Mouse (Mus musculus) MEL (cell line): ENCODE results near the gene Thsd7a. TPM values are rescaled to one million over a fixed set of nuclear protein-coding genes. Genes with fewer than 3 reads are reported as not detected.

Source experiments
- DNase-seq: peaks from one replicate; pipeline ENCODE4 v3.0.0; 2011; ENCODE audit warnings: low read depth, low spot score
- H3K27ac ChIP-seq: 2 replicates; pipeline ENCODE4 v1.5.1; 2012; ENCODE audit warnings: low read depth, mild to moderate bottlenecking, control low read depth, low read length, moderate library complexity; ENCODE audit not compliant: control insufficient read depth
- H3K27me3 ChIP-seq, 2 experiments: fragments of 150-350 bp in 1 of 2; sonication (generic) in 1 of 2; 2 replicates each; pipeline ENCODE4 v1.6.1; 2012; ENCODE audit warnings: low read length in 2 of 2, mild to moderate bottlenecking in 2 of 2, improper control_type of control experiment in 1 of 2, moderate library complexity in 1 of 2; ENCODE audit not compliant: insufficient read depth in 2 of 2, control insufficient read depth in 1 of 2
- H3K36me3 ChIP-seq, 2 experiments: 2 replicates each; pipeline ENCODE4 v1.6.1; 2012 to 2014; ENCODE audit warnings: low read length in 2 of 2, improper control_type of control experiment in 1 of 2, inconsistent platforms in 1 of 2, mild to moderate bottlenecking in 1 of 2; ENCODE audit not compliant: insufficient read depth in 2 of 2, control insufficient read depth in 1 of 2
- H3K4me1 ChIP-seq, 2 experiments: fragments of 150-350 bp in 1 of 2; sonication (generic) in 1 of 2; 2 replicates each; pipeline ENCODE4 v1.6.1; 2012; ENCODE audit warnings: low read length in 2 of 2, improper control_type of control experiment in 1 of 2, mild to moderate bottlenecking in 1 of 2; ENCODE audit not compliant: insufficient read depth in 2 of 2, control insufficient read depth in 1 of 2
- H3K4me3 ChIP-seq, 2 experiments: fragments of 150-350 bp in 1 of 2; sonication (generic) in 1 of 2; 2 replicates each; pipeline ENCODE4 v1.5.1; 2012; ENCODE audit warnings: low read depth in 2 of 2, low read length in 2 of 2, mild to moderate bottlenecking in 2 of 2, moderate library complexity in 2 of 2, control low read depth in 1 of 2, improper control_type of control experiment in 1 of 2; ENCODE audit not compliant: control insufficient read depth in 1 of 2, insufficient read depth in 1 of 2
- H3K79me2 ChIP-seq: 2 replicates; pipeline ENCODE4 v1.6.1; 2012; ENCODE audit warnings: mild to moderate bottlenecking, low read length, moderate library complexity; ENCODE audit not compliant: control insufficient read depth, poor library complexity, insufficient read depth
- H3K9ac ChIP-seq: 2 replicates; pipeline ENCODE4 v1.6.1; 2012; ENCODE audit warnings: low read depth, mild to moderate bottlenecking, control low read depth, low read length, moderate library complexity; ENCODE audit not compliant: control insufficient read depth, poor library complexity, severe bottlenecking
- H3K9me3 ChIP-seq: fragments of 150-350 bp; sonication (generic); replicated peaks from 2 replicates; pipeline ENCODE4 v1.6.1; 2012; ENCODE audit warnings: mild to moderate bottlenecking, low read length, improper control_type of control experiment, moderate library complexity; ENCODE audit not compliant: insufficient read depth
- CTCF ChIP-seq, 3 experiments: IDR thresholded peaks in 2 of 3; conservative IDR thresholded peaks in 1 of 3; 2 replicates each; pipeline ENCODE4 v1.5.1; 2011 to 2012; ENCODE audit warnings: low read length in 3 of 3, low read depth in 2 of 3, mild to moderate bottlenecking in 2 of 3, improper control_type of control experiment in 1 of 3, inconsistent platforms in 1 of 3, mixed read lengths in 1 of 3, moderate library complexity in 1 of 3; ENCODE audit not compliant: control insufficient read depth in 1 of 3, insufficient read depth in 1 of 3, poor library complexity in 1 of 3, severe bottlenecking in 1 of 3
- E2F4 ChIP-seq: IDR thresholded peaks from 2 replicates; pipeline ENCODE4 v1.6.1; 2011; ENCODE audit warnings: low read depth, low read length, improper control_type of control experiment, borderline replicate concordance
- EP300 ChIP-seq, 2 experiments: IDR thresholded peaks; 2 replicates each; pipeline ENCODE4 v1.6.1; 2011; ENCODE audit warnings: improper control_type of control experiment in 2 of 2, low read length in 2 of 2, low read depth in 1 of 2, mild to moderate bottlenecking in 1 of 2
- ETS1 ChIP-seq: IDR thresholded peaks from 2 replicates; pipeline ENCODE4 v1.6.1; 2012; ENCODE audit warnings: low read depth, mild to moderate bottlenecking, inconsistent platforms, low read length, improper control_type of control experiment, moderate library complexity
- GATA1 ChIP-seq: IDR thresholded peaks from 2 replicates; pipeline ENCODE4 v1.6.1; 2011; ENCODE audit warnings: low read depth, low read length, improper control_type of control experiment
- KAT2A ChIP-seq: conservative IDR thresholded peaks from 2 replicates; pipeline ENCODE4 v1.6.1; 2012; ENCODE audit warnings: low read depth, low read length, improper control_type of control experiment, inconsistent platforms
- MAX ChIP-seq: IDR thresholded peaks from 2 replicates; pipeline ENCODE4 v1.6.1; 2011; ENCODE audit warnings: low read length, improper control_type of control experiment
- MAZ ChIP-seq: IDR thresholded peaks from 2 replicates; pipeline ENCODE4 v1.6.1; 2012; ENCODE audit warnings: low read depth, mild to moderate bottlenecking, inconsistent platforms, low read length, improper control_type of control experiment
- MYB ChIP-seq: IDR thresholded peaks from 2 replicates; pipeline ENCODE4 v1.6.1; 2011; ENCODE audit warnings: mild to moderate bottlenecking, low read depth, low read length, improper control_type of control experiment
- MYC ChIP-seq: IDR thresholded peaks from 2 replicates; pipeline ENCODE4 v1.6.1; 2011; ENCODE audit warnings: low read depth, mild to moderate bottlenecking, low read length, improper control_type of control experiment, moderate library complexity
- NELFE ChIP-seq: IDR thresholded peaks from 2 replicates; pipeline ENCODE4 v1.6.1; 2011; ENCODE audit warnings: low read depth, low read length, improper control_type of control experiment
- NRF1 ChIP-seq: IDR thresholded peaks from 2 replicates; pipeline ENCODE4 v1.6.1; 2014; ENCODE audit warnings: low read depth, mild to moderate bottlenecking, inconsistent platforms, low read length, improper control_type of control experiment, moderate library complexity; ENCODE audit not compliant: poor library complexity, insufficient read depth, severe bottlenecking
- RAD21 ChIP-seq: IDR thresholded peaks from 2 replicates; pipeline ENCODE4 v1.6.1; 2011; ENCODE audit warnings: mild to moderate bottlenecking, low read depth, low read length, improper control_type of control experiment
- RCOR1 ChIP-seq: IDR thresholded peaks from 2 replicates; pipeline ENCODE4 v1.6.1; 2012; ENCODE audit warnings: low read depth, mild to moderate bottlenecking, inconsistent platforms, low read length, improper control_type of control experiment
- SIN3A ChIP-seq: IDR thresholded peaks from 2 replicates; pipeline ENCODE4 v1.6.1; 2012; ENCODE audit warnings: low read length, improper control_type of control experiment, inconsistent platforms
- UBTF ChIP-seq: IDR thresholded peaks from 2 replicates; pipeline ENCODE4 v1.6.1; 2012; ENCODE audit warnings: low read depth, mild to moderate bottlenecking, inconsistent platforms, low read length, improper control_type of control experiment, moderate library complexity, borderline replicate concordance; ENCODE audit not compliant: insufficient read depth
- ZNF384 ChIP-seq: IDR thresholded peaks from 2 replicates; pipeline ENCODE4 v1.6.1; 2012; ENCODE audit warnings: low read depth, mild to moderate bottlenecking, inconsistent platforms, low read length, improper control_type of control experiment
- polyA plus RNA-seq, 2 experiments: library from polyadenylated mRNA; stranded (reverse) in 1 of 2; unstranded in 1 of 2; fragments of >175 nt in 1 of 2; fragments of >200 nt in 1 of 2; gene quantifications; 2 replicates each; pipeline versions ENCODE4 v1.2.1 to v1.2.4; 2012; ENCODE audit warnings: low replicate concordance in 2 of 2, low read depth in 1 of 2; ENCODE audit not compliant: insufficient read length in 2 of 2, insufficient read depth in 1 of 2, missing spikeins in 1 of 2
- total RNA-seq: library from RNA; depleted of rRNA; stranded (reverse); fragments of 300-350 nt; gene quantifications from 2 replicates; pipeline ENCODE4 v1.2.3, GENCODE M21; 2012

Gene Thsd7a
- total and polyA plus RNA-seq, 3 experiments, result not detected

DNA sequence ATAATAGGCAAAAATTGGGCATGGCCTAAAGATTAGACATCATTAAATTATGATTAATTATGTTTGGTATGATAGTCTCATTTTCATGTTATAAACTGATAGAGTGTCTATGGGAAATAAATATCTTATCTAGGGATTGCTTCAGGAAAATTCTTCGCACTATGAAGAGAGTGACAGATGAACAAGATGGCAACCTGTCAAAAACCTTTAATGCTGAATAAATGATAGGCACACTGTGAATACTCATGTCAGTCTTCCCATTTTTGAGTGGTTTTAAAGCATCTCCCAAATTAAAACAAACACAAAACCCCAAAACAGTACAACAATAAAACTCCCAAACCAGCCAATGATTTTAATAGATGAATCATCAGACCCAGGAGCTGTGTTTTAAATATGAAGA is 362.5 kb downstream of the Thsd7a start:
- Histone ChIP-seq H3K9ac (no peak overlapping the region), H3K9me3 (no peaks in the 10 kb centered on the region), H3K4me1 (no peaks in the 10 kb centered on the region), H3K4me3 (no peak overlapping the region), H3K79me2 (no peaks in the 10 kb centered on the region), H3K36me3 (no peaks in the 10 kb centered on the region), H3K27me3 (no peaks in the 10 kb centered on the region), H3K27ac (no peak overlapping the region)
- TF ChIP-seq MYC (no peak), GATA1 (no peak), MAZ (no peak), RCOR1 (no peak), SIN3A (no peak), CTCF (IDR thresholded peaks at IDR 0.05 in 2 of 3, conservative IDR thresholded peaks at IDR 0.05 in 1 of 3; ENCODE audit: control insufficient read depth in 1 of 3, insufficient read depth in 1 of 3, low read depth in 2 of 3, low read length in 3 of 3, poor library complexity in 1 of 3, severe bottlenecking in 1 of 3) (no peak), KAT2A (no peak), EP300 (IDR thresholded peaks at IDR 0.05; ENCODE audit: low read depth in 1 of 2, low read length in 2 of 2) (no peak), MAX (no peak), UBTF (no peak)
- DNase-seq, result no peak

DNA sequence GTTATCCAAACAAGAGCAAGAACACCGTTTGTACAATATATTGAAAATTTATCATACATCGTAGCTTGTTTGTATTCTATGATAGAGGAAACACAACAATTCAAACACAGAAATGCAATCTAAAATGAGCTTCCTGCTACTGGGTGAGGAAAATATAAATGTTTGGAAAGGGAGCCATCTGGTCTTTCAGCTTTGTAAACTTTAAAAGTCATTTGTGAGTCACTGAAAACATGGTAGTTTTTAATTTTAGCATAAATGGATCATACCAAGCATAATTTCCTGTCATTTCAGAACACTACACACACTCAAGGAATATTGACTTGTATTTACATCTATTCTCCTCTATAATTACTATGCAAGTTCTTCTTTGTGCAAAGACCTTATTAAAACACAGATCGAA is 363.6 kb downstream of the Thsd7a start:
- no peaks in the 10 kb centered on the region for H3K36me3 ChIP-seq
- H3K4me3 ChIP-seq, result no peak overlapping the region
- H3K27me3 ChIP-seq, result no peaks in the 10 kb centered on the region
- no peaks in the 10 kb centered on the region for H3K4me1 ChIP-seq
- no peaks in the 10 kb centered on the region for H3K9me3 ChIP-seq
- no peaks in the 10 kb centered on the region for H3K79me2 ChIP-seq
- no peak overlapping the region for H3K9ac ChIP-seq
- TF ChIP-seq KAT2A, result no peak
- TF ChIP-seq ETS1, result no peak
- DNase-seq, result no peak
- H3K27ac ChIP-seq, result no peak overlapping the region

DNA sequence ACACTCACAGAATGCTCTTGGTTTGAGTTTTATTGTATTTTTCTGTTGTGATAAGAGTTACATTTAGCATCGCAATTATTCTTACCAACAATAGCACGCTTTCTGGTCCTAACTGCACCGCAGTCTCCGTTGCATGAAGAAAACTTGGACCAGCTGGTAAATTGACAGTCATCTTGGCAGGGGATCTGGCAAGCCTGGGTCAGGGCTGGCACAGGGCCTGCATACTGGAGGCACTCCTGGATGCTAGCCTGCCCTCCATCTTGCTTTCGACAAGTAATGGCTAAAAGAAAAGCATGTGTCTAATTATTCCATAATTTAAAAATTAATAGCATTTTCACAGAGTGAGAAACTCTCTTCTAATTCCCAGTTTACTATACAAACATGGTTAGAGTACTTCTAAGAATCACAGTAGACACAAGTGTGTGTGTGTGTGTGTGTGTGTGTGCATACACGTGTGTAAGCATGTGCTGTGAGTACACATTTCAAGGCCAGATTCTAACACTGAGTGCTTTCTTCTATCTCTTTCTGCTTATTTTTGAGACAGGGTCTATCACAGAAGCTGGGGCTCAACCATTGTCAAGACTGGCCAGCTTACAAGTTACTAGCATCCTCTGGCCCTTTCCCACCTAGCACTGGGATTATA is 368.0 kb downstream of the Thsd7a start:
- no peak for DNase-seq
- H3K9ac ChIP-seq, result no peak overlapping the region
- H3K36me3 ChIP-seq, result no peaks in the 10 kb centered on the region
- H3K79me2 ChIP-seq, result no peaks in the 10 kb centered on the region
- H3K4me1 ChIP-seq, result no peaks in the 10 kb centered on the region
- no peak overlapping the region for H3K4me3 ChIP-seq
- H3K27me3 ChIP-seq, result no peaks in the 10 kb centered on the region
- no peak overlapping the region for H3K27ac ChIP-seq
- TF ChIP-seq MAZ (no peak), NELFE (no peak), RAD21 (no peak), E2F4 (no peak), NRF1 (no peak), EP300 (IDR thresholded peaks at IDR 0.05; ENCODE audit: low read depth in 1 of 2, low read length in 2 of 2) (no peak), UBTF (no peak), ZNF384 (no peak), MYB (no peak)
- no peaks in the 10 kb centered on the region for H3K9me3 ChIP-seq
